Mouse (Mus musculus): ENCODE results near the gene Mfn1. TPM values are rescaled to one million over a fixed set of nuclear protein-coding genes. Genes with fewer than 3 reads are reported as not detected.

The Mfn1 gene
- total RNA-seq, 2 experiments from 2014 or later: 107 to 109 TPM

DNA sequence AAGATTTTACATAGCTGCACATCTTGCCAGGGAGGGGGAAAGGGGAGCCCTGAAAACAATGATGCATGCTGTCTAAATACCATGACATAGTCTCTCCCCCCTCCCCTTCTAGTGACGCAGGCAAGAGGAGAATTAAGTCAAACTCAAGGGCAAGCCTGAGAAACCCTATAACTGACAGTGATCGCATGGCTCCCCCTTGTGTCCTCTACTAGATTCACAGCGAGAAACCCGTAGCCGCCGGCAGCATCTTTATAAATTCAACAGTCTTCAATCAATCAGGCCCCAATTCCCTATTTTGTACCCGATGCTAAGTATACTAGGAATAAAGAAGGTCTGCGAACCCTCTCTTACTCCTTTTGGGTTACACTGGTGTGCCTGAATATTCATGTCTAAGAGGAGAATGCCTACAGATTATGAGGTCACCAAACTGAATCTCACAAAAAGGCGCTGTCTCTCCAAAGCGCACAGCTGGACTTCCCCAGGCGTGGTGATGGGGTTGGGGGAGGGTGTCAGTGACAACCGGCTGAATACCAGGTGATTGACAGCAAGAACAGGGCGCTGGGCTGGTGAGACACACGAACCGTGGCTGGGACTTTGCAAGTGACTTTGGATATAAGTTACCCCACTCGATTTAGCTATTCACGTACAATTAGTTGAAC lies 20.5 kb upstream of the Mfn1 start:
- intact Hi-C loops (cut with DNase I): loop anchor here (1.0 to 5.0 kb wide), 2 partner anchors 175 to 716 kb away; no protein-coding TSS in a partner anchor
- DNase-seq (ENCODE audit: extremely low spot score in 1 of 2, low spot score in 2 of 2): peak; percentile 68 to 75

DNA sequence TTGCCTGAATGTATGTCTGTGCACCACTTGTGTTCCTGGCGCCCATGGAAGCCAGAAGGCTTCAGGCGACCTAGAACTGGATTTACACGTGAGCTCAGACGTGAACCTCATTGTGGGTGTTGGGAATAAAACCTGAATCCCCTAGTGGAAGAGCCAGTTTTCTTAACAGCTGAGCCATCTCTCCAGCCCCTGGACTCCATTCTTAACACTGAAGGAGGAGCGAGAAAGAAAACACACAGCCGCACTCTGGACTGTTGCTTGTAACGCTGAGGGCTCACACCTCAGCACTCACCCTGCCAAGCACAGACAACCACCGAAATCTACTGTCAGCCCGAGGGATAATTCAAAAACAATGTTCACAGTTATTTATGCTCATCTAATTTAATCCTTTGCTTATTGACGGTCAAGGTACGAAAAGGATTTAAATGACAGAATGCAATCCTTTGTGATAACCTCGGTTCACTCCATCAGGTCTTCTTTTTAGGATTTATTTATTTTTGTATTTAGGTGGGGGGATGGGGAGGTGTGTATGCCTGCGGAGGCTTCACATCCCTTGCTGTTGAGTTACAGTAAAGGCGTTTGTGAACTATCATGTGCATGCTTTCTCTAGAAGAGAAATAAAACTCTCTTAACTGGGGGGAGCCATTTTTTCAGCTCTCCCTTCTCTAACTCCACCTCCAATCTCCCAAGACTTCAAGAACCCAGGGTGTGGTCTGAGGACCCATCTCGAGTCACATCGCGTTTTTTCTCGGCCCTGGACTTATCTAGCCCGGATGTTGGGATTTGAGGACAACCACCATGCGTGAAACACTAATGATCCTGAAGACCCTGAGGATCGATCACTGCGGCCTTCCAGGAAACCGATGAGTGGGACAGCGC lies 19.5 kb upstream of the Mfn1 start, which contains the start of gene Zfp639:
TSS of gene Zfp639 (plus strand) at position 764 of the 879 bp plus-strand sequence.
- no peak for DNase-seq (ENCODE audit: extremely low spot score in 1 of 2, low spot score in 2 of 2)
- intact Hi-C loops (cut with DNase I): loop anchor here (1.0 to 10.0 kb wide), 3 partner anchors 115 to 717 kb away; partner anchors contain the start of gene Pik3ca

DNA sequence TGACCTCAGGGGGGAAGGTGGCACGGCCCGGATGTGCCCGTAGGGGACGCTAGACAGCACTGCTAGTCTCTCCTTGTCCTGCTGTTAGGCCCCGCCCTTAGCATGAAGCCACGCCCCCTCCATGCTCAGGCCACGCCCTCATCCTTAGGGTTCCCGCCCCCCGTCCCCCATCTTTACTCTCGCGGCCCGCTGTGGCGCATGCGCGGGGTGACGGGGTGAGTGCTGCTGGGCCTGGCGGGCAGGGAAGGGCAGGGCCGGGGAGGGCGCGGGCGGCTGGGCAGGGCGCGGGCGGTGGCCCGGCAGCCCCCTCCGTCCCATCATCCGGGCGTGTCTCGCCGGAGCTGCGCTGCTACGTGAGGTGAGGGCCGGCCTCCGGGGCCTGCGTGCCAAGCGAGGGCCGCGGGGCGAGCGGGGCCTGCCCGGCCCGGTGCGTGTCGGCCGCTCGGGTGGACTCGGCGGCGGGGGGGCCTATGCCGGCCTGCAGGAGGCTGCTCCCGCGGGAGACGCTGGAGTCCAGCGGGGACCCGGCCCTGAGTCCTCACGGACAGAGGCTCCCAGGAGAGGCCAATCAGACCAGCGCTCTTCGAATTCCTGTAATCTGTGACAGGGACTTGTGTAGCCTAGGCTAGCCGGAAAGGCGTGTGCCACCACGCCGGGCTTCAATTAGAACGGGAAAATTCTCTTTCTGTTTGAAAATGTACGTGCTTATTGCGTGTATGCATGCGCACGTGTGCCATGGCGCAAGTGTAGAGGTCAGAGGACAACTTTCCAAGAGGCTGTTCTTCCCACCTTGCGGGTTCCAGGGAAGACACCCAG lies 18.7 kb upstream of the Mfn1 start:
- peak; percentile 87 to 96 for DNase-seq (ENCODE audit: extremely low spot score in 1 of 2, low spot score in 2 of 2)
- intact Hi-C loops (cut with DNase I): loop anchor here (10.0 kb wide), 1 partner anchor 116 kb away; the partner anchor contains the start of gene Pik3ca

DNA sequence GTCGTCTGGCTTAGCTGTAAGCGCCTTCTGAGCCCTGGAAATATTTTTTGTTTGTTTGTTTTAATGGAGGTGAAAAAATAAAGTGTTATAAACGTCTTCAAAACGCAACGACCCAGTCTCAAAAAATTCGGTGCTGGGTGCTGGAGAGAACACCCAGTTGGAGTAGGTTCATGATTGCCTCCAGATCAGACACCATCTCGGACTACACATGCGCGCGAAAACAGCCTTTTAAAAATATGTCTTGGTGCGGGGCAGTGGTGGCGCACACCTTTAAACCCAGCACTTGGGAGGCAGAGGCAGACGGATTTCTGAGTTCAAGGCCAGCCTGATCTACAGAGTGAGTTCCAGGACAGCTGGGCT lies 18.1 kb upstream of the Mfn1 start:
- intact Hi-C loops (cut with DNase I): loop anchor here (10.0 kb wide), 1 partner anchor 116 kb away; the partner anchor contains the start of gene Pik3ca
- DNase-seq (ENCODE audit: extremely low spot score in 1 of 2, low spot score in 2 of 2): no peak

DNA sequence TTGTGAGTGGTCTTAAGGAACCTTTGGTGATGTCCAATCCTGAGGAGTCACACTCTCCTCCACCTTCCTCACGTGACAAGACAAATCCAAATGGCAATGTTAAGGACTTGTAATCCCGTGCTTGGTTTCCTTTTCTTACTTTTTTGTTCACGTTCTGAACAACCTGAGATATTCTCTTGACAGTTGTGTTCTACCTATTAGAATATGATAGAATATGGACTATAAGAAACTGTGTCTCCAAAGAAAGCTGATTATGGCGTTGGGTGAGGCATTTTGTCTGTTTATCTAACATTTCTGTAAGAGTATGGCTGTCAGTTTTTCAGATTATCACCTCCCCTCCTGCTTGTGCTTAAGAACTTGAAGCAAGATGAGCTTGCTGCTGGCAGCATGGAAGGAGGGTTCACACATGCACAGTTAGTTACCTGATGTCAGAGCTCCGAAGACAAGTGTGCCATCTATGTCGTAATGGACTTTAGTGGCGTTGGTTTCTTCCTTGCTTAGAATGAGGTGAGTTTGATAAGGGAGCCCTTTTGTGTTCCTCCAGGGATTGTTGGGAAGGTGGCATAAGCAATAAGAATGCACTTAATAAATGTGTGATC lies 16.5 kb upstream of the Mfn1 start:
- DNase-seq (ENCODE audit: extremely low spot score in 1 of 2, low spot score in 2 of 2): no peak
- intact Hi-C loops (cut with DNase I): loop anchor here (10.0 kb wide), 1 partner anchor 118 kb away; the partner anchor contains the start of gene Pik3ca

DNA sequence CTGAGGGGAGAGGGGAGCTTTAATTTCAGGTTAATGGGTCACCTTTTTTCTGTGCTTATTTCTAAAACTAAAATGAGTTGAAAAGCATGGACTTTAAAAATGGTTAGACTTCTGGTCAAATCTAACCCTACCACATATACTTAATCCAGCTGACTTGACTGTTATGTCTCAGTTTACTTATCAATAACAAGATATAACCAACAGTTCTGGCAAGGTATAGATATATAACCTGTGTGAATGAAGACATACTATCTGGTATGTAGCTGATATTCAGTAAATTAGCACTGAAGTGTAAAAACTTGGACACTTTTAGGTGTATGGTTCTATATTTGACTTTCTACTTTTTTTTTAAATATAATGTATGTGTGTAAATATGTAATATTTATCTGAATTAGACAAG lies 15.7 kb upstream of the Mfn1 start:
- intact Hi-C loops (cut with DNase I): loop anchor here (10.0 kb wide), 1 partner anchor 119 kb away; the partner anchor contains the start of gene Pik3ca
- no peak for DNase-seq (ENCODE audit: extremely low spot score in 1 of 2, low spot score in 2 of 2)

DNA sequence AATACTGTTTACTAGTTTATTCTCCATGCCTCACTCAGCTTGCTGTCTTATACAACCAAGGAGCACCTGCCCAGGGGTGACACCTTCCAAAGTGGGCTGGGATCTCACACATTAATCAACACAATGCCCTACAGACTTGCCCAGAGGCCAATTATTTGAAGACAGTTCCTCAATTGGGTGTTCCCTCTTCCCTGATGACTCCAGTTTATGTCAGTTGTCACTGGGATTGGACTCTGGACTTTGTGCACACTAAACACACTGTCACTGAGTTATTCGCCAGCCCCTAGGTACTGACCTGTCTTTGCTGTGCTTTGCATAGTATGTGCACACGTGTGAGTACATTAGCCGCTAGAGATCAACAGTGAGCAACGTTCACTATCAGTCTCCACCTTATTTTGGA lies 2.1 kb upstream of the Mfn1 start:
- no peak for DNase-seq (ENCODE audit: extremely low spot score in 1 of 2, low spot score in 2 of 2)
- intact Hi-C loops (cut with DNase I): no loop called here

DNA sequence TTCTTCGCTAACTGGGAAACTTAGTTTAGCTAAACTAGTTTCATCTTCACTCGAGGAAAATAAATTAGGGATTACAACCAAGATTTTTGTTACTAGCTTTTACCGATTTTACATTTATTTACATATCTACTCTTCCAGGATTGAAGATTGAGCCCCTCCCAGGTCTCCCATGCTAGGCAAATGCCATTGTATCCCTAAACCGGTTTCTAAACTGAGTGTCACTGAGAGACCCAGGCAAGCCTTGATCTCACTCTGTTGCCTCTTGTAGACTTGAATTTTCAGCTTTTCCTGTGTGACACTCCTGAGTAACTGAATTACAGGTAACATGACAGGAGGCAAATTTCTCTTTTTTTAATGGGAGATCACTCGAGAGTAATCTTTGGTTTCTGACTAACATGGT lies 776 bp downstream of the Mfn1 start:
- DNase-seq (ENCODE audit: extremely low spot score in 1 of 2, low spot score in 2 of 2): no peak
- intact Hi-C loops (cut with DNase I): no loop called here

DNA sequence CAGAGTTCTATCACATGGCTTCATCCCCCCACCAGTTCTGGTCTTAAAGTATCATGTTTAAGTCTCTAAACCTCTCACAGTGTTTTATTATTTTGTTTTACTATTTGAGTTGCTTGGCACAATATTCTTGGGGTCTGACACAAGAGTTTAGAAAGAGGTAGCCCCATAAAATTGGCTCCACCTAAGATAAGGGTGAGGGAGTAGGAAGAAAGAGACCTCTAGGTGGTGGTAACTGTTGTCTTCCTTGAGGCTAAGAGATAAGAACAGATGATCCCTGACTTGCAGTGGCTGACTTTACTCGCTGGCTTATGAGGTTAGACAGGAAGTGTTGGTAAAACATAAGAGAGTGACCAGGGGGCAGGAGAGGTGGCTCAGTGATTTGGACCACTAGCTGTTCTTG lies 6.4 kb downstream of the Mfn1 start:
- DNase-seq (ENCODE audit: extremely low spot score in 1 of 2, low spot score in 2 of 2): no peak
- intact Hi-C loops (cut with DNase I): no loop called here

DNA sequence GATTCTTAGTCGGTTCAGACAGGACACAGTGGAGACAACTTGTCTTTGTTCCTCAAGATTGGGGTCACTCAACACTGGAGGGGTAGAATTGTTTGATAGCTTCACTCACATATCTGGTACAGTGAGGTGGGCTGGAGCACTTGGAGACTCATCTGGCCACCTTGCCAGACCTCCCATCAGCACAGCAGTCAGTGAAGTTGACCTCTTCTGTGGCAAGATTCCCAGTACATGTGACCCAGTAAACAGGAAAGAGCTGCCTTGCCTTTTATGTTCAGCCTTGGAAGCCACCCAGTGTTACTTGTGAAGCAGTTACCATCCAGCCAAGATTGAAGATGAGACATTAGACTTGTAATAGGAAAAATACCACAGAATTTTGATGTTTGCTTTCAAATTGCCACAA lies 8.3 kb downstream of the Mfn1 start:
- peak; percentile 57 to 66 for DNase-seq (ENCODE audit: extremely low spot score in 1 of 2, low spot score in 2 of 2)
- intact Hi-C loops (cut with DNase I): no loop called here

DNA sequence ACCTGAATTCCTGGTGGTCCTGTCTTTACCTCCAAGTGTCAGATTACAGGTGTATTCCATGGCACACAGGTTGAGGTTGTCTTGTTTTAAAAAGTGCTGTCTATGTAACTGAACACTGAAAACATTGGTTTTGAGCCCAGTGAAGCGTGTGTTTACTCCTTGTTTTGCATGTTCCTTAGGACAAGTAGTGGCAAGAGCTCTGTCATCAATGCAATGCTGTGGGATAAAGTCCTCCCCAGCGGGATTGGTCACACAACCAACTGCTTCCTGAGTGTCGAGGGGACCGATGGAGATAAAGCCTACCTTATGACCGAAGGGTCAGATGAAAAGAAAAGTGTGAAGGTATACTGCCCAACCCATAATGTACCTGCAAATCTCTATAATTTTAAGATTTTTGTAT lies 8.8 kb downstream of the Mfn1 start:
- intact Hi-C loops (cut with DNase I): no loop called here
- DNase-seq (ENCODE audit: extremely low spot score in 1 of 2, low spot score in 2 of 2): no peak

DNA sequence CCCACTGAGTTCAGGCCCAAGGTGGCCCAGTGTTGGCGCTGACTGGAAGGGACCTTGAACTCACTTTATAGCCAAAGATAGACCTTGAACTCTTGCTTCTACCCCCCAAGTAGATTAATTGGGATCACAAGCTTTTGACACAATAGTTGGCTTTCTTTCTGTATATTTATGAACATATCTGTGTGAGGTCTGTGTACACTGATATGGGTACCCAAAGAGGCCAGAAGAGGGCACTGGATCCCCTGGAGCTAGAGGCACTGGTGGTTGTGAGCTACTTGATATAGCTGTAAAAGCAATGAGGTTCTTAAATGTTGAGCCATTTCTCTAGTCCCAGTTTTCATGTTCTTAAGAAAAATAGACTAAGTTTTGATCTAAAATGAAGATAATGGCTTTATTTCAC lies 23.8 kb downstream of the Mfn1 start:
- no peak for DNase-seq (ENCODE audit: extremely low spot score in 1 of 2, low spot score in 2 of 2)
- intact Hi-C loops (cut with DNase I): no loop called here

DNA sequence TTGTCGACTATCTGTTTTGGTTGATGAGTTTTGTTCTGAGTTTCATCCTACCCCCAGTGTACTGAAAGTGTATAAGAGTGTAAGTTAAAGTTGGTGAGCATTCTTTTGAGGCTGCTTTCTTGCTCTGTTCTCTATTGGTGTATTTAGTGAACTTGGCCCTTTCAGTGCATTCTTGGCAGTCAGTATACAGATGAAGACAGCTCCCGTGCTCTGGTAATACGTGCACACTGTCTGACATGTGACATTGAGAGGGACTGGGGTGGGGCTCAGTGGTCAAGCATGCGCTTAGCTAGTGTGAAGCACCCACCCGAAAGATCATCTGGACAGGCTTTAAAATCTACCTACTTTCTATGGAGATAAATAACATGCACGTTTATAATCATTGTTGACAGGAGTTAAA lies 34.1 kb downstream of the Mfn1 start:
- intact Hi-C loops (cut with DNase I): no loop called here

DNA sequence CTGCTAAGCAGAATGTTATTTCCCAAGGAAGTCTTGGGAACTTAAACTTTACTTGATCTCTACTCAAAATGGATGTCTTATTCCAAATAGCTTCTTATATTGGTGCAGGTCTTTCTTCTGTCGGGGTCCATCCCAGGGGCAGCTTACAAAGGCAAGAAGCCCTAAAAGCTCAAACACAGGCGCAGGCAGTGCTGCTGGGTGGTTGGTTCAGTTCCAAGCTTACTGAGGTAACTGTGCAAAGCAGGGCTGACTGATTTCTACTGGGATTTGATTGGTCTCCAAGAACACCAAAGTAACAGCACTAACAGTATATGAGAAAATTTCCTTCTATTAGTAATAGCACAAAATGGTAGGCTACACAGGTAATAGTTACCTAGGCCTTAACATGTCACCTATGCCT lies 43.8 kb downstream of the Mfn1 start:
- intact Hi-C loops (cut with DNase I): no loop called here
- DNase-seq (ENCODE audit: extremely low spot score in 1 of 2, low spot score in 2 of 2): no peak

More for the DNA sequence above, 34.1 kb downstream of the Mfn1 start:
- no peak for DNase-seq (ENCODE audit: extremely low spot score in 1 of 2, low spot score in 2 of 2)

DNA sequence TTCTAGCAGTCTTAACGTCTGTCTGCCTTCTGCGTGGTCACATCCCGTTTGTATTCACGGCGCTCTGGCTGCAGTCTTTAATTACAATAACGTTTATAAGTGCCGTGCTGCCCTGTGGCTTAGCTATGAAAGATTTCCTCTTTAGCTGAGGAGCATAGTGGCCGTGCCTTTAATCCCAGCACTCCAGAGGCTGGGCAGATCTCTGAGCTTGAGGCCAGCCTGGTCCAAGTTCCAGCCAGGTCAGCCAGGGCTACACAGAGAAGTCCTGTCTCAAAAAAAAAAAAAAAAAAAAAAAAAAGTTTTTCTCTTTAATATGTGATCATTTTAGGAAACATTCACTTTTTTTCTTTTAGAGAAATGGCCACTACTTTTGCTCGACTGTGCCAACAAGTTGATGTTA lies 44.6 kb downstream of the Mfn1 start:
- DNase-seq (ENCODE audit: extremely low spot score in 1 of 2, low spot score in 2 of 2): no peak
- intact Hi-C loops (cut with DNase I): no loop called here

DNA sequence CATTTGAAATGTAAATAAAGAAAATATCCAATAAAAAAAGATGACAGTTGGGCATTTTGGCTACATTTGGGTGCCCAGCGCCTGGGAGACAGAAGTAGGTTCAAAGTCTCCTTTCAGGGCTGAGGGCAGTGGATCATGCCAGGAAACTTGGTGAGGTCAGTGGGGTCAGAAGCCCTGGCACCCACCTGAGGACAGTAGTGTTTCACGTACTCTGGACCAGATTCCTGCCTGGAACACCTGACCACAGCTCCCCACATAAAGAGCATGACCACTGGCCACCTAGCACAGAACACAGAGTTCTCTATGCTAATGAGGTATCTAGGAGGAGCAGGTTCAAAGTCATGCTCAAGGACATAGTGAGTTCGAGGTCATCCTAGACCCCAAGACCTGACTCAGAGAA lies 45.9 kb downstream of the Mfn1 start:
- intact Hi-C loops (cut with DNase I): no loop called here
- no peak for DNase-seq (ENCODE audit: extremely low spot score in 1 of 2, low spot score in 2 of 2)

DNA sequence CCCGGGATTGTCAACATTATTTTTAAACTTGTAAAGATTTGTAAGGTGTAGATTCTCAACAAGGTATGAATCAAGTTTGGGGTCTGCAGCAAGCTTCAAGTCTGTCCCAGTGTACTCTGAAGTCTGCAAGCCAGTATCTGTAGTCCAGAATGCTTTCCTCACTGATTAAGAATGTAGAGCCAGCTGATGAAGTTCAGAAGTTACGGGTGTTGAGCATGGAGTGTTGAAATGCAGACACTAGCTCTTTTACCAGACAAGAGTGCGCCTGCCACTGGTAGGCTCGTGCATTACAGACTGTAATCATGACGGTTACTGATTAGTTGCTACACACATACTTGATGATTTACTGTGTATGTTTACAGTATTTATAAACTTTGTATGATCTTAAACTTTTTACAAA lies 49.5 kb downstream of the Mfn1 start:
- intact Hi-C loops (cut with DNase I): no loop called here
- DNase-seq (ENCODE audit: extremely low spot score in 1 of 2, low spot score in 2 of 2): no peak

DNA sequence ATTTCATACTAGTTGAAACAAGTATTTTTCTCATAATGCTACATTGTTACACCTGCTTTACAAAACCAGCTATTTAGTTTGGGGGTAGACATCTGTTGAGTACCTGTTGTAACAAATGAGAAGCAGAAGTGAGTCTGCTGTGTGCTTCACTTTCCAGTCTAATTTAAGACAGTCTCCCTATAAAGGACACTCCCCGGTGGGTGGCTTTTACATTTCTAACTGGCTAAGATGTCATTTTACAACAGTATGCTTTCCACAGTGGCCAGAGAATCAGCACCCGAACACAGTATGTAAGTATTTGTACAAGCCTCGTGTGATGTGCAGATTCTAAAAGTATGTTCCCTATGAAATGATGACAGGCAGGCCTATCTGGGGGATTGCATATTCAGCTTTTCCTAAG lies 51.5 kb downstream of the Mfn1 start:
- no peak for DNase-seq (ENCODE audit: extremely low spot score in 1 of 2, low spot score in 2 of 2)
- intact Hi-C loops (cut with DNase I): no loop called here

DNA sequence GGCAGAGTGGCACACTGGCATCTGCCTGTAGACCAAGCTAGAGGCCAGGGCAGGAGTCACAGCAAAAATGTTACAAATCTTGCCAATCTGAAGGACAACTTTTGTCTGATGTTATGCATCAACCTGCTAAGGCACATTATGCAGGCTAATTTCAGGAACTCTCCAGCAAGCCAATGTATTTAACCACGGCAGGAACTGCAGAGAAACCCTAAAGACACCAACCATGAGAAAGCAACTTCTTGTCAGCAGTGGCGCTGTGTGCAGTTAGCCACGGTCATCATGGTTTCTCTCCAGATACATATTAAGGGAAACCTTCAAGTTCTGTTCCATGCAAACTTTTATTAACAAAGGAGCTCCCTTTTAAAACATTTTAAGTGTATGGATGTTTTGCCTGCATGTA lies 52.6 kb downstream of the Mfn1 start:
- DNase-seq (ENCODE audit: extremely low spot score in 1 of 2, low spot score in 2 of 2): no peak
- intact Hi-C loops (cut with DNase I): no loop called here
